Mouse (Mus musculus) testis, postnatal 14 days (tissue): ENCODE measurements around the gene Mbnl1.
"Not testable (repeated sequence)": the region's sequence is repeated elsewhere in the genome, so short reads cannot be mapped to it uniquely, and the experiment has no call there.

Experiments
- DNase-seq: peaks from one replicate; pipeline ENCODE4 v3.0.0; 2021; ENCODE audit warnings: low spot score

Mbnl1 gene

DNA sequence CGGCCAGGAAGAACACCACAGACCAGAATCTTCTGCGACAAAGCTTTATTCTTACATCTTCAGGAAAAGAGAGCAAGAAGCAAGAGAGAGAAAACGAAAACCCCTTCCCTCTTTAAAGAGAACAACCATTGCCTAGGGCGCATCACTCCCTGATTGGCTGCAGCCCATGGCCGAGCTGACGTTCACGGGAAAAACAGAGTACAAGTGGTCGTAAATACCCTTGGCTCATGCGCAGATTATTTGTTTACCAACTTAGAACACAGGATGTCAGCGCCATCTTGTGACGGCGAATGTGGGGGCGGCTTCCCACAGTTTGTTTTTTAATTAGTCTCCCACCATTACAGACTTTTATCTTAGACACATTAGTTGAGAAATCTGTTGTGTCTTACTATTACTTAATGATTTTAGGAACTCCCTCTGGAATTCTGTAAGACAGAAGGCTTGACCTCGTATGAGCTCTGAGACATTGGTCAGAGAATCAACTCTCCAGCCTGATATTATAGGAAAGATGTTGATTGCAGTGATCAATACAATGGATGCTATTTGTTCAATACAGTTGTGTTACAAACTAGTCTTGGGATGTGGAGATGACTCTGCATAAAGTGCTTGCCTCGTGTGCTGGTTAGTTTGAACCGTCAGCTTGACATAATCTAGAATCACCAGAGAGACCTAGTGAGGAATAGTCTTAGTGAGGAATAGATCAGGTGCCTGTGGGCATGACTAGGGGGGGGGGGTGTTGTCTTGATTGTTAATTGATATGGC is 22.3 kb downstream of the Mbnl1 start:
- DNase-seq: not testable (repeated sequence)

DNA sequence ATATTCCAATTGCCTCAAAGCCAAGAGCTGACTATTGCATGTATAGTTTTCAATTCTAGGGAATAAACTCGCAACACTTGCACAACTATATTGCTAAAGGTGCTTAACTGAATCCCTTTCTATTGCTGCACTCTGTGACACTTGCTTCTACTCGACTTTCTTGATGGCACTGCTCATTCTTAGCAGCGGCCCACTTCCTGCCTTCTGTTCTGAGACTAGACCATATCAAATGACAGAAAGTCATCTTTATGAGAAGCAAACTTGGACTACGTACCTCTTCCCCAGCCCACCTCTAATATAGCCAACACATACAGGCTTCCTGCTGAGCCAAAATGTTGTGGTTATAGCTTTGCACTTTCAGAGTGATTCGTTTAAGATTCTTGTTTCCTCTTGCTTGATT is 23.6 kb downstream of the Mbnl1 start:
- DNase-seq: no peak

DNA sequence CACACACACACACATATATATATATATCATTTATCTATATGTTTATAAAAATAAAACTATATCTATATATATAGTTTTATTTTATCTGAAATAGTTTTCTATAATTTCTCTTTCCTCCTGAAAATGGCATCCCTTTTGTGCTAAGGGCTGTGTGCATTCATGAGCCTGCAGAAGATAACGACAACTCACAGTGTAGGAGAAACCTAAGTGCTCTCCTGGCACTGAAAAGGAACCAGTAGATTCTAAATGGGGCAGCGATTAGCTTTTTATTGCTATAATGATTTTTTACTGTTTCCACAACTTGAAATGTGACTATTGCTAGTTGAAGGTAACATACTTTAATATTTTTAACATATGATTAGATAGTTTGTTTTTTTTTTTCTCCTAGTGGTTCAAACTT is 25.5 kb downstream of the Mbnl1 start:
- DNase-seq: no peak

GRCm38 (mm10) chr3:60498646-60499045 is 26.0 kb downstream of the Mbnl1 start:
- DNase-seq: no peak

DNA sequence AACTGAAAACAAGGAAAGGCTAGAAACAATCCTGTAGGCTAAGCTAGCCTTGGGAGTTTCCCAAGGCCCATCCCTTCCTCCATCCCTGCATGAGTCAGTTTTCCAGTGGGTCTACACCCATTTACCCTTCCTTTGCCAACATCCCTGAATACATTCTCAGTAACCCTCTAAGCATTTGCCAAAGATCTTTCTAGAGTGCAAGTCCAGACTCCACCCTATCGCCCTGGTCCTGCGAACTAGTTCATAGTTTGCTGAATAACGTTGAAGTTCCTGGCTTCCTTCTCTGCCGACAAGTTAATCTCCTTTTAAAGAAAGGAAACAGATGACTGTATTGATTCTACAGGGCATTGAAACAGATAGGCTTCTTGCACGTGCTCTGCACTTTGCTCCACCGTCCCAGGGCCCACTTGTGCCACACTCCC is 26.5 kb downstream of the Mbnl1 start:
- no peak for DNase-seq

DNA sequence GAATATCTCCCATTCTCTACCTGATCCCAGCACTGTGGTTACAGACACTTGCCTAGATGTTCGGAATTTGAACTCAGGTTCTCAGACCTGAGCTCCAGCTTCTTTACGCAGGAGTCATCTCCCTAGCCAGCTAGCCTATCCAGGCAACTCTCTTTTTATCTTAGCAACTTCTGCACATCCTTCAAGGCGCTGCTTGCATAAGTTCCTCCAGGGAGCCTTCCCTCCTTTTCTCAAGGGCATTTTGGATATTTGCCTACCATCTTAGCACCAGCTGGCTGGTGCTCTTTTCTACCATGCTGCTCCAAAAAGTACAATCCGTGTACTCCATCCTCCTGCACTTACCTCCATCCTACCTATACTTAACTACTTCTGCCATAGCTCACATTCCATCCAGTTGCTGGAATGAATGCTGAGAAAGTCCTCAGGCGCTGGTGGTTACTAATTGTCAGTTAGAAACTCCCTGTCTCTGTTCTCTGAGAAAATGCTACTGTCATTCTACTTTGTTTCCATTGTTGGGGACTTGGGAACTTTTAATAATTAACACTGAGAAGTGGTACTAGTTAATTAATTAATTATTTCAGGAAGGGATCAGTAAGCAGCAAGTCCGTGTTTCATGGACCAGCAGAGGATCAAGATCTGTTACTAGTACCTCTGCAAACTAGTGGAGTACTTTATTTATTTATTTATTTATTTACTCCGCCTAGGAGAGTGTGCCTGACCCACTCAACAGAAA is 27.3 kb downstream of the Mbnl1 start:
- no peak for DNase-seq

DNA sequence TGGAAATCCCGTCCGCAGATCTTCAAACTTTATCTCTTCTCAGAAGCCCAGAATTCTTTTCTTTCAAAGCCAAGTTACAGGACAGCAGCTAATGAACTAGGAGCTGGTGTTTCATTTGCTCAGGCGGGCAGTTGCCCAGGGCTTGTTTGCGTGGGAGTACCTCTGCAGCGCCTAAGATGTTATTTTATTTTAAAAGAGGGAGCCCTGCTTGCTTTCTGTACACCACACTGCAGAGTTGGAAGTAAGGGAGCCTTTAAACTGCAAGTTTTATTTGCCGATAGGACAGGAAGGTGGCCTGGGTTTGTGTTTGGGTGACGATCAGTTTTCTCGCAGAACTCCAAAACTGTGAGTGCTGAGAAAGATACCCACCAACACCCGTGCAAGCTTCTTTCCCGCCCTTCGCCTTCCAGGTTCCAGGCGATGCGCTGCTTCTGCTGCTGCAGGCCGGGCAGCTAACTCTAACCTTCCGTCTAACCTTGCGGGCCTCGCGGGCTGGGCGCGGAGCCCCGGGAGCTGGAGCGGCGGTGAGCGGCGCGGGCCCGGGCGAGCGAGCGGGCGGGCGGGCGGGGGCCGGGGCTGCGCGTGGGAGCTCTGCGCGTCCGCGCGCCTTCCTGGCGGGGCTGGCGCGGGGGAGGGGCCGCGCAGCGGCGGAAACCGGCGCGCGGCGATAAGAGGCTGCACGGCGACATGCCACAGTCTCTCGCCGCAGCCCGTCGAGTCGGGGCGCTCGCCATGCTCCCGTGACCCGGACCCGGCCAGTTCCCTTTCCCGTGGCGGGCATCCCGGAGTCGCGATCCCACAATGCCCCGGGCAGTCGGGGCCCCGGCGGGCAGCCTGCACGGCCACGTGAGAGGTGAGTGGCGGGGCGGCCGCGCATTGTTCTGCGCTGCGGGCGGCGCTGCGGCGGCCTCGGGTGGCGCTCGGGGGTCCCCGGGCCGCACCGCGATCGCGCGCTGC is 28.2 kb downstream of the Mbnl1 start:
- DNase-seq: peak; percentile 70

DNA sequence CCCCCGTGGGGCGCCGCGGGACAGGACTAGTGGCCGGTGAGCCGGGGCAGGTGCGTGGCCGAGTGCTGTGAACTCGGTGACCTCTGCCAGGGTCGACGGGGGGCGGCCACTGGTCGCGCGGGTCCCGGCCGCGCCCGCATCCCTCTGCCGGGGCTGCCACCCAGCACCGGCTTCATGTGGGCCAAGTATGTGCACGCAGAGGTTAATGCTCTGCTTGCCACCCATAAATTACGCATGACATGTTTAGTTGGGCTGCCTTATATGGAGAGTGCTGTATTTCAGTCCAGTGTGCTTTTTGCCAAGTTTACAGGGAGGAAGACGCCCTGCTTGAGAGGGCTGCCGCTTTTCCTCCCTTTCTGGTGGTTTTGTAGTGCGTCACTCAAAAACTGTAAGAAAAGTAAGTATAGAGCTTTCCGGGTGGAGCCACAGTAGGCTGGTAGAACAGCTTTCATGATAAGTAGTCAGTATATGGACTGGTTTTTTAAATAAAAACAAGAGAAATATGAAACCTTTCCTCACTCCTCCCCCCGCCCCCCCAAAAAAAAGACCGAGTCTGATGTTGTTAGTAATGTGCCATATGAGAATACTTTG is 29.0 kb downstream of the Mbnl1 start:
- DNase-seq: peak; percentile 53

DNA sequence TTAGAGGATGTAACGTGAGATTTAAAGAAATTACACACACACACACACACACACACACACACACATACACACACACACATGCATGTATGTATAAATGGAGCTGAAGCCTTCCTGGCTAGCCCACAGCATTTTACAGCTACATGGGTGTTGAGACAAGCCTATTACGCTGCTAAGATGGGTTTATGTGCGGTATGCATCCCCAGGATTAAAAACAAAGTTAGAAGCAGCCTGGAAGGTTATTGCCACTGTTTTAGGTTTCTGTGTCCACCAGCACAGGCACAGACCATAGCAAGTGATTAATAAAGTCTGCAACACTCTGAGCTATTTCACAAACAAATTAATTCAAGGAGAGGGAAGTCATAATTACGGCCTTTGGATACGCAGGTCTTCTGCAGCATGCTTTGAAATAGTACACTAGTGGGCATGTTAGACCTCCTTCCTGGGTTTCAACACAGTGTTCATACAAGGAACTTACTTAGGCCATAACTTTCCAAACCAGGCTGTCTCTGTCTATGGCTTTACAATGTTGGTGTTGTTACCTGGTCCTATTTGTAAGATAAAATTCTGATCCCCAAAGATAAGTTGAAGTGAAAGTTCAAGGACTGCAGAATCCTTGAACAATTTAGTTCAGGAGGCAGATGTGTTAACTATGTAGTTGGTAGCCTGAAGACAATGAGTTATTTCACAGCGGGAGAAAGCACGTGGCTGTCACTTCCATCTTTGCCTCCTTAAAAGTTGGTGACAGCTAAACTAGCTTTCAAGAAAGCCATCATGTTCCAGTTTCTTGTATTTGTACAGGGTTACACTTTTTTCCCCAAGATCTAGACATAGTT is 29.7 kb downstream of the Mbnl1 start:
- no peak for DNase-seq

GRCm38 (mm10) chr3:60503196-60503595 is 30.6 kb downstream of the Mbnl1 start:
- peak; percentile 38 for DNase-seq

DNA sequence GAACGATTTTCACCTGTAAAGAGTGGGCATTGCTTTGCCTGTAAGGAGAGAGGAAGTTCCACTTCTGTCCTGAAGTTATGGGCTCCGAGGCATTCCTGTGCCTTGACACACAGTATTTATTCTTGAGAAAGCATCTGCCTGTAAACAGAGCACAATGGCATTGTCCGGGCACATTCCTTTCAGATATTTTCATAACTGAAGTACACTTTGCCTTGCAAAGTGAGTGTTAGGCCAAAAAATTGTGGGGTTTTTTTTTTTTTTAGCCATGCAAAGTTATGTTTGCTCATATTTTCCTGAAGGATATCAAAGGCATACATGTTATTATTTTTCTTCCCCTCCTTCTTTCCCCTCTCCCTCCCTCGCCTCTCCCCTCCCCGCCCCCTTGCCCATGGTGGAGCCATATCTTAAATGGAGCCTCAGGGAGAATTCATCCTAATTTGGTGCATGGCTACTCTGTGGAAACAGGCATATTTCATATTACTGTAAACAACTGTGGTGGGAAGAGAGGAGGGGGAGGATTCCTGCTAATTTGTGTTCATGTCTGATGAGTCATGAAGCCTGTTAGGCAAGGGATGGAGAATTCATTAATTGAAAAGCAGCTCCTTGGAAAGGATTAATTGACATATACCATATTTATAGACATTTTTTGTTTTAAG is 32.3 kb downstream of the Mbnl1 start:
- no peak for DNase-seq

- no peak for DNase-seq
These were observed 34.2 kb downstream of the Mbnl1 start for GRCm38 (mm10) chr3:60506821-60507220.

DNA sequence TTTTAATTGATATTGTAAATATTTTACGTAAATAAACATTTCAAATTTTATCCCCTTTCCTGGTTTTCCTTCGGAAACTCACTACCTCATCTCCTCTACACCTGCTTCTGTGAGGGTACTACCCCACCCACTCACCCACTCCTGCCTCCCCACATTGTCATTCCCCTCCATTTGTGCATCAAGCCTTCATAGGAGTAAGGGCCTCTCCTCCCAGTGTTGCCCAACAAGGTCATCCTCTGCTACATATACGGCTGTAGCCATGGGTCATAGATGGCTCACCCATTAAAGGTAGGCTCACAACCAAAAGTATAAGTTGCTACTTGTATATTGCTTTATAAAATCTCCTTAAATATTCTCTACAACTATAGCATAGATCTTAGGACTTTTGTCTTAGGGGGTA is 34.9 kb downstream of the Mbnl1 start:
- DNase-seq: no peak

GRCm38 (mm10) chr3:60507979-60508378 is 35.3 kb downstream of the Mbnl1 start:
- DNase-seq: no peak

GRCm38 (mm10) chr3:60511197-60511596 is 38.6 kb downstream of the Mbnl1 start:
- DNase-seq: no peak

DNA sequence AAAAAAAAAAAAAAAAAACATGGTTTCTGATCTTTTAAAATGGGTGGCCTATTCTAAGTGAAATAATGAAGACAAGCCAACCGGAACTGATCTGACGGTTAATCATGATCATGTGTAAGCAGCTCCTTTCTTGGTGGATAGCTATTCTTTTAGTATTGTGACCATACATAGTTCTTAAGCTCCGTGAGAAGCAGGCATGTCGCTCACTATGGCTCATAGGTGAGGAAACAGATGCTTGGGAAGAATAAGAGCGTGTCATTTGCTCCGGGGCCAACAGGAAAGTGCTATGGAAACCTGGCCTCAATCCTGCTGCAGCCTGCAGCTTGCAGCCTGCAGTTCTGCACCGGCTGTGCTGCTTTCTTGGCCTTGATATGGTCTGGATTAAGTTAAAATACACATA is 40.7 kb downstream of the Mbnl1 start:
- no peak for DNase-seq

GRCm38 (mm10) chr3:60513746-60514145 is 41.1 kb downstream of the Mbnl1 start:
- DNase-seq: no peak

- DNase-seq: peak; percentile 18
These were observed 42.8 kb downstream of the Mbnl1 start for GRCm38 (mm10) chr3:60515430-60515829.

DNA sequence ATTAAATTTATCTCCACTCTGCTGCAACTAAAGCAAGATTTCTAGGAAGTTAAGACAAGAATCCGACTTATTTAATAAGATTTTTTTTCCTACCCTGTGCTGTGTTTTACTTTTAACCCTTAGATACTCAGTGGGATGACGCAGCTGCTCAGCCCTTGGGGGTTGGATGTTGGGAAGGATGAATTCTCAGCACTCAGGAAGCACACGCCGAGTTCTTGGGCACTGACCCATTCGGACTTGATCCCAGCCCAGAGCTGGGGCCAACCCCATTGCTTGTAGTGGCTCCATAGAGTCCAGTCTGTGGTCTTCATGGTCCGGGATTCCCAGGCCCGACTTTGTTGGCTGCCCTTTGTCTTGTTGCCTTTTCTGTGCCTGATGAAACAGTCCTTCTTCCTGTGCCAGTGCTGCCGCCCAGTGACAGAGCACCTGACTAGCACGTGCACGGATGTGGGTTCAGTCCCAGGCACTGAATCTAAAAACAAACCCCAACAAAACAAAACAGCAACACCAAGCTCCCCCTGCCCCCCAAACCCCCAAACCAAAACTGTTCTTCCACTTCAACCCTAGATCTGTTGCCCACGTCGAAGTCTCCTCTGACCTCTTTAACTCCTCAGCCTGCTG is 43.5 kb downstream of the Mbnl1 start:
- DNase-seq: peak; percentile 38

DNA sequence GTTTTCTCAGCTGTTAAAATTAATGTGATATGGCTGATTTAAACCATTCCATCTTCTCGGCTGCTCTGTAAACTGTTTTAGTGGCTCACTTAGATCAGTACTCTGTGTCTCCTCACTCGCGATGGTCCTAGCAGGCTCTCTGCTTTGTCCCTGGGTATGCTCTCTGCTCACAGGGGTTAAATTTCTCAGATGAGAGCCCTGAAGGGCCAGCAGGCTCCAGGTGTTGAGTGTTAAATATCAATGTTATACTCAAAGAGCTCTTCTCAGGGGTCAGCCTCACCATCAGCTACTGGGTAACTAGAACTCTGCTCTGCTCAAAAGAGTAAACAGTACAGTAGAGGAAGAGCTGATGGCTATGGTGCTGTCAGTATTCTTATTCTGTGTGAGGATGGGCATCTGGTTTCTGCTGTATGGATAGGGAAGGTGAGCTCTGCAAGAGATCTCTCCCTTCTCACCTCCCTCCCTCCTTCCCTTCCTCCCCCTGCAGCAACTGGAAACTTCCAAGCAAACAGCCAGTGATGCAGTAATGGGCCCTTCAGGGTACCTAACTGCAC is 44.7 kb downstream of the Mbnl1 start:
- DNase-seq: no peak
